Mouse (Mus musculus): Measurements from ENCODE around the gene Gm37240.

DNA sequence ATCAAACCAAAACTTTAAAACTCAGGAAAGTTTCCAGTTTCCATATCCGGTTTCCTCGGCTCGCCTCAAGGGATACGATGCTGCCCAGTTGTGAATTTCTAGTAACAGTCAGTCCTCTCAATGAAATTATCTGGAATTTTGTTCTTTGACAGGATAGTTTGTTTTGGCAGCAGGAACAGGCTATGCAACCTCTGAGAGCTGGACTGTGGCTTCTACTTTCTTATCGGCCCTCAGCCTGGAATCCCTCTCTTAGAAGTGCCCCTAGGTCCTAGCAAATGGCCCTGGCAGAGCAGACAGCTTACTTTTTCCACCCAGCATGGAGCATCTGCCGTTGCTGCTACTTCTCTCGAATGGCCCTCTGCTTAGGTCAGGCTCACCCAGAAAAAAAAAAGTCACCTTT lies 755.4 kb downstream of the Gm37240 start:
- TF ChIP-seq CTCF (IDR thresholded peaks at IDR 0.05; ENCODE audit: control insufficient read depth, insufficient read depth, low read length) (no peak), POLR2A (IDR thresholded peaks at IDR 0.05; ENCODE audit: borderline replicate concordance, control insufficient read depth, low read depth, low read length) (no peak)
